Mouse (Mus musculus): ENCODE data around the gene Il11ra1.

Gene Il11ra1

GRCm38 (mm10) chr4:41744131-41744530 lies 44.3 kb downstream of the Il11ra1 start:
- in situ Hi-C loops (cut with MboI, MseI): loop anchor here (25.0 kb wide), 1 partner anchor 1032 kb away; the partner anchor contains the start of genes Aptx and Dnaja1

- in situ Hi-C loops (cut with MboI, MseI): loop anchor here (25.0 kb wide), 1 partner anchor 1033 kb away; the partner anchor contains the start of genes Aptx and Dnaja1
These were observed 45.2 kb downstream of the Il11ra1 start for GRCm38 (mm10) chr4:41745021-41745420.

- in situ Hi-C loops (cut with MboI, MseI): loop anchor here (25.0 kb wide), 1 partner anchor 507 kb away; the partner anchor contains the start of gene Ccl21b
These were observed 55.1 kb downstream of the Il11ra1 start, which contains the start of gene Galt for GRCm38 (mm10) chr4:41754797-41755337. TSS of gene Galt (plus strand) at chr4:41755228.

GRCm38 (mm10) chr4:41755338-41756305 lies 55.8 kb downstream of the Il11ra1 start, which contains the start of gene Sigmar1:
TSS of gene Sigmar1 (minus strand) at chr4:41756157.
- in situ Hi-C loops (cut with MboI, MseI): loop anchor here (25.0 kb wide), 1 partner anchor 507 kb away; the partner anchor contains the start of gene Ccl21b

GRCm38 (mm10) chr4:41756440-41756839 lies 56.7 kb downstream of the Il11ra1 start:
- in situ Hi-C loops (cut with MboI, MseI): loop anchor here (25.0 kb wide), 1 partner anchor 506 kb away; the partner anchor contains the start of gene Ccl21b

- in situ Hi-C loops (cut with MboI, MseI): loop anchor here (25.0 kb wide), 1 partner anchor 505 kb away; the partner anchor contains the start of gene Ccl21b
These were observed 57.5 kb downstream of the Il11ra1 start for GRCm38 (mm10) chr4:41757321-41757720.

GRCm38 (mm10) chr4:41758021-41758420 lies 58.2 kb downstream of the Il11ra1 start:
- in situ Hi-C loops (cut with MboI, MseI): loop anchor here (25.0 kb wide), 1 partner anchor 504 kb away; the partner anchor contains the start of gene Ccl21b

- in situ Hi-C loops (cut with MboI, MseI): loop anchor here (25.0 kb wide), 1 partner anchor 504 kb away; the partner anchor contains the start of gene Ccl21b
These were observed 58.9 kb downstream of the Il11ra1 start for GRCm38 (mm10) chr4:41758701-41759100.

- in situ Hi-C loops (cut with MboI, MseI): loop anchor here (25.0 kb wide), 1 partner anchor 503 kb away; the partner anchor contains the start of gene Ccl21b
These were observed 59.4 kb downstream of the Il11ra1 start for GRCm38 (mm10) chr4:41759206-41759605.

GRCm38 (mm10) chr4:41759656-41760287 lies 60.0 kb downstream of the Il11ra1 start:
- in situ Hi-C loops (cut with MboI, MseI): loop anchor here (10.0 to 25.0 kb wide), 2 partner anchors 405 to 503 kb away; partner anchors contain the start of genes Ccl21b and Gm13305

GRCm38 (mm10) chr4:41760288-41760721 lies 60.5 kb downstream of the Il11ra1 start:
- in situ Hi-C loops (cut with MboI, MseI): loop anchor here (10.0 to 25.0 kb wide), 2 partner anchors 404 to 502 kb away; partner anchors contain the start of genes Ccl21b and Gm13305

GRCm38 (mm10) chr4:41760911-41761310 lies 61.1 kb downstream of the Il11ra1 start:
- in situ Hi-C loops (cut with MboI, MseI): loop anchor here (10.0 to 25.0 kb wide), 2 partner anchors 404 to 501 kb away; partner anchors contain the start of genes Ccl21b and Gm13305

GRCm38 (mm10) chr4:41761680-41762079 lies 61.9 kb downstream of the Il11ra1 start:
- in situ Hi-C loops (cut with MboI, MseI): loop anchor here (10.0 to 25.0 kb wide), 2 partner anchors 403 to 501 kb away; partner anchors contain the start of genes Ccl21b and Gm13305

GRCm38 (mm10) chr4:41762099-41762687 lies 62.4 kb downstream of the Il11ra1 start:
- in situ Hi-C loops (cut with MboI, MseI): loop anchor here (10.0 to 25.0 kb wide), 2 partner anchors 403 to 500 kb away; partner anchors contain the start of genes Ccl21b and Gm13305

- in situ Hi-C loops (cut with MboI, MseI): loop anchor here (10.0 to 25.0 kb wide), 2 partner anchors 402 to 500 kb away; partner anchors contain the start of genes Ccl21b and Gm13305
These were observed 62.9 kb downstream of the Il11ra1 start for GRCm38 (mm10) chr4:41762688-41763114.

- in situ Hi-C loops (cut with MboI, MseI): loop anchor here (10.0 to 25.0 kb wide), 2 partner anchors 402 to 499 kb away; partner anchors contain the start of genes Ccl21b and Gm13305
These were observed 63.4 kb downstream of the Il11ra1 start for GRCm38 (mm10) chr4:41763176-41763575.

GRCm38 (mm10) chr4:41767301-41767700 lies 67.5 kb downstream of the Il11ra1 start:
- in situ Hi-C loops (cut with MboI, MseI): loop anchor here (10.0 to 25.0 kb wide), 2 partner anchors 398 to 495 kb away; partner anchors contain the start of genes Ccl21b and Gm13305

- in situ Hi-C loops (cut with MboI, MseI): loop anchor here (25.0 kb wide), 1 partner anchor 489 kb away; the partner anchor contains the start of gene Ccl21b
These were observed 73.2 kb downstream of the Il11ra1 start for GRCm38 (mm10) chr4:41772946-41773345.

- in situ Hi-C loops (cut with MboI, MseI): loop anchor here (25.0 kb wide), 1 partner anchor 489 kb away; the partner anchor contains the start of gene Ccl21b
These were observed 73.7 kb downstream of the Il11ra1 start for GRCm38 (mm10) chr4:41773502-41773901.

Data from T-helper 2 cell (primary cell).